Mouse (Mus musculus): ENCODE measurements around the gene Galt.
A peak's percentile ranks its signal among the peaks of the same experiment; 100 is the strongest.

Galt gene

DNA sequence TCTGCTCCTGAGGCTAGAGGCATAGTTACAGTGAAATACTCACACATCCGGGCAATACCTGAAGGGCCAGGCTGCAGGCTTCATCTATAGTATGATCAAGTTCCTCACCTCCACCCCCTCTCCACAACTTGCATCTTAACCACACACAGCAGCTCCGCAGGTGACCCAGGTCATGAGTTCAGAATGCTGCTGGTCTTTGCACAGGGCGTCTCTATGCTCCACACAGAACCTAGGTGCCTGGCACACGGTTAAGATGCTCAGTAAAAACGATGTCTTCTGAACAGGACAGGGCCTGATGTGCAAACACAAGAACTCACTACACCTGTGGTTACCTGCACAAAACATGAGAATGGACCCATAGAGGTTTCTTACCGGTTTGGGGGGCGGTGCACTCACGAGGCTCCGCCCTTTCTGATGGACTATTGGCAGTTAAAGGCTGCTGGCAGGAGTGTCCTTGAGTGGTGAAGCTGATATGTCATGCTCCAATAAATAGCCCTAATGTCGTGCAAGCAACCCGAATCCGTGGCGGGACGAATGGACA, at the start of gene Galt:
Gene Galt, plus strand, starts transcription at position 432 of the 541 bp plus-strand sequence.
- no peak for DNase-seq

DNA sequence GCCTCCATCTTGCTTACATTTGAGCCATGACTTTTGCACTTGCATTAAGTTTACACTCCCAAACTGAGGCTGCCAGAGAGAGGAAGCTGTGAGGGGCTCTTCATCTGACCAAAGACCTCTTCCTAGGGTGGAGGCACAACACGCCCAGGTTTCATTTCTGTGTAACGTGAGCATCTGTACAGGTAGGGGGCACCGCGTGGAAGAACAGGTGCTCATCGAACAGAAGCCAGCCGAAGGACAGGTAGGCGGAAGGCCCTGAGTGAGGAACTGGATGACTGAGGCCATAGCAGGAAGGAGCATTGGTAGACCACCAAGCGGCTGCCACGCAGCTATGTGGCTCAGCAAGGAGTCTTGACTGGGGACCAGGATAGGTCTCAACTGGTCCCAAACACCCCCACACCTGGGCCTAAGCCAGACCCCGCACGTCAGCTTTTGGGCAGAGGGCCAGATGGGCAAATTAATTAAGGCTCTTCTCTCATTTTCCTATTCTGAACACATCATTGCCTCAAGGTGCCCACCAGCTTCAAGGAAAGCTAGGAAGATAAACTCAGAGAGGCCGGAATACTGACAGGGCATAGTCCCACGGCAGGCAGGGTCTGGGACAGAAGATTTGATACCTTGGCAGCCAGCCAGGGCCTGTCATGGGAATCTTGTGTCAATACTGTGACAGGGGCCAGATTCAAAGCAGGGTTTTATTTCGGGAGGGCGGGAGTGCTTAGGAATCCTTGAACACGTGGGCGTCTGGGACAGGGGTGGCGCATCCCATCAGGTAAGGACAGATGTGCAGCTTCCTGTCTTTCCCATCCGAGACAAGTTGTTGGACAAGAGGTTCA, 48.9 kb upstream of the Galt start:
- DNase-seq = no peak

DNA sequence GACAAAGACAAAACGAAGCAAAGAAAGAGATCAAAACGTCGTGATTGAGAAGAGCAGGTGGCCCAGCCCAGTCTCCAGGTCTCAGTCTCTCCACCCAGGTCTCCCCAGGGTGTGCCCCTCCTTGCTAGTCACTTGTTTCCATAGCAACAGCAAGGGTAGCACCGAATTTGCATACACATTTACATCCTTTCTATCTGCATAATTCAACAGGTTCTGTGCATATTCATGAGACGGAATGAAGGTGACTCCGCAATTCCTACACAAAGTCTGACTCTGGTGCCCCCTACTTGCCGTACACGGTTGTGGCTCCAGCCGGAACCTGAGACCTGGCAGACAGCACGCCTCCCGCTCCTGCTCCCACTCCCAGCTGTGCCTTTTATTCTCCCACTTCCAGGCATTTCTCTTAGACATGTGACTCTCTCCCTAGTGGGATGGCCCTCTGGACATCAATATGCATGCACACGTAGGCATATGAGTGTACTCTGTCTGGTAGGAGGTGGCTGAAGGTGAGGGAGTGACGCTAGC, 48.0 kb upstream of the Galt start:
- DNase-seq = peak; percentile 73 to 76

DNA sequence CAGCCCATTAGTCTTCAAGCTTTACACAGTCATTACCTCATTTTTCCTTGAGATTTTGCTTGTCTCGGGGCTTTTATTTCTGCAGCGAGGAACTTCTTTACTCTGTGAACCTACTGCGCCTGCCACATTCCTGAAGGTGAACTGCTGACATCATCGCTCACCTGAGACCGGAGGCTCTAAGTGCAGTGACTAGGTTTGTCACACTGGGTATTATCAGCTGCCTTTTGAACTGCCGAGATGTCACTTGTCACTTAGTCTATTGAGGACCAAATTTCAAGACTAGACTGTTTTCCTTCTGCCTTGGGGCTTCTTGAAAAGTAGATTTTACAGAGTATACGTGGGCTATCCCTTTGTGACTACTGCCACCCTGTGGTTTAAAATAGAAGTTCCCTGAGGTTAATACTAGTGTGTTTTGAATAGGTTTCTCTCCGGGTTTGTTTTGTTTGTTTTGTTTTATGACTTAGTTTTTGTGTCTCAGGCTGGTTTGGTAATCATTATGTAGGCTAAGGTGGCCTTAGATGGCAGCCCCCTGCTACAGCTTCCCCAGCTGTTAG, 46.8 kb upstream of the Galt start:
- no peak for DNase-seq

DNA sequence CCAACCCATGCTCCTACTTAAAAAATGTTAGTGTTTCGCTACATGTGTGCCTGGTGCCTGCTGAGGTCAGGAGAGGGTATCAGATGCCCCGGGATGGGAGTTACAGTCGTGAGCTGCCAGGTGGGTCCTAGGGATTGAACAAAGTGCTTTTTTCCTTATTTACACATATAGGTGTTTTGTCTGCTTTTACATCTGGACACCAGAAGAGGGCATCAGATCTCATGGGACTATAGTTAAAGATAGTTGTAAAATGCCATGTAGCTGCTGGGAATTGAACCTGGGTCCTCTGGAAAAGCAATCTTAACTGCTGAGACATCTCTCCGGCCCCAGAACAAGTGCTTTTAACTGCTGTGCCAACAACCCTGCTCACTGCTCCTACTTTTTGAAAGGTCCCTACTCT, 44.8 kb upstream of the Galt start:
- no peak for DNase-seq

DNA sequence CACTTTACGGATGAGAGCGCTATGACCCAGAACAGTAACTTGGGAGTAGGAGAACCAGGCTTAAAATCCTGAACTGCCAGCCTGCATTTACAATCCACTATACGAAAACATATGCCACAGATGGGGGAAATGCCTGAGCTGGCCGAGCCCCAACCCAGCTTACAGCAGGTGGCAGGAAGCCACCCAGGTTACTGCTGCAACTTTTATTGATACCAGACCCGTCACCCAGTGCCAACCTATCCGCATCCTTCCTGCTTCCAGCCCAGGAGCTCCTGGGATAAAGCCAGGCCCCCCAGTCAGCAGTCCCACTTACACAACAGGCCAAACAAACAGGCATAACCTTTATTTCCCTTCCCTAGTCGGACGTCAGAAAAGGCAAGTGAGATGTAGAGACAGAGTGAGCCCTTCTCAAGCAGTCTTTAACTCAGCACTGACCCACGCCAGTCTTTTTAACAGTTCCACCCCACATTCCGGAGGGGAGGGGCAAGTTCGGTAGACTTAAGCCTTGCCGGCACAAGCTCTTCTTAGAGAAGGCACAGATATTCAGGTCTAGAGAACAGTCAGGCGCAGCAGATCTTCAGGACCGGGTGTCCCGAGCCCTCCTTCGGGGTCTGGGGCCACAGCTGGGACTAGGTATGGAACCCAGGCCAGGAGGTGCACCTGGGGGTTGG, 43.2 kb upstream of the Galt start:
- no peak for DNase-seq

GRCm38 (mm10) chr4:41712421-41713196, 42.4 kb upstream of the Galt start:
- no peak for DNase-seq

- peak; percentile 82 to 88 for DNase-seq
Observed at GRCm38 (mm10) chr4:41713197-41714067, 41.6 kb upstream of the Galt start, which contains the start of gene Rpp25l. Gene Rpp25l (minus strand): TSS chr4:41713534.

DNA sequence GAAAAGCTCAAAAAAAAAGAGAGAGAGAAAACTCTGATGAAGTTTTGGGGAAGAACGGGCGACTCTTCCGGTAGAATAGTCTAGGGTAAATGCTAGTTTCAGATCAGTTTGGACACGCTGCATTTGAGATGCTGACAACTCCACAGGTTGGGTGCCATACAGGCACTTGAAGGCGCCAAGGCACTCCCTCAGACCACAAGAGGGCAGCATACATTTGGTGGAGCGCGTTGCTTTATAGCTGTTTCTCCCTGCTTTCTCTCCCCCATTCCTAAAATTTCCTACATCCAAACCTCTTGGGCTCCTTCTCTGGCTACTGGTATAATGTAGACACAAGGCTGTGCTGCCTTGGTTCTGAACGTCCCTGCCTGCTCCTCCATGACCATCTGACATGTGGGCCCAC, 40.8 kb upstream of the Galt start:
- peak; percentile 38 to 41 for DNase-seq

- DNase-seq = no peak
Observed at GRCm38 (mm10) chr4:41715082-41715481, 39.9 kb upstream of the Galt start.

- peak in 1 of 2 experiments; percentile 42 for DNase-seq
Observed at GRCm38 (mm10) chr4:41715596-41715995, 39.4 kb upstream of the Galt start.

GRCm38 (mm10) chr4:41716834-41717233, 38.2 kb upstream of the Galt start:
- DNase-seq = no peak

DNA sequence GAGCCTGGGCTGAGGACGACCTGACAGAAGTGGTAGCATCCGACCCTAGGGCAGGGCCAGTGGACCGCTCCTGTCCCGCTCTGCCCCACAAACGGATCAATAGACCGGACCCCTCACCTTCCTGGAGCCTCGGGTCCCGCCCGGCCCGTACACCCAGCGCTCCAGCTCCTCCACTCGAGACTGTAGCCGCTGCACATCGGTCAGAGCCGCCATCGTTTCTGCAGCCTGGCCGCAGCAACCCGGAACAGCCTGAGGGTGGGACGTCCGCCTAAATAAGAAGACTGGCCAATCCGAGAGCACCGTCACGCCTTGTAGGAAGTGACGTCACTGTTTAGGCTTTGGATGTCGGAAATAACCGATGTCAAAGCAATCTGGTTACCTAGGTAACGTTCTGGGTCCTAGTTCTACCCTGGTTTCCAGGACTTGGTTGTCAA, 32.1 kb upstream of the Galt start, which contains the start of gene Dctn3:
Gene Dctn3, minus strand, starts transcription at position 253 of the 434 bp plus-strand sequence.
- DNase-seq = peak; percentile 76 to 84

DNA sequence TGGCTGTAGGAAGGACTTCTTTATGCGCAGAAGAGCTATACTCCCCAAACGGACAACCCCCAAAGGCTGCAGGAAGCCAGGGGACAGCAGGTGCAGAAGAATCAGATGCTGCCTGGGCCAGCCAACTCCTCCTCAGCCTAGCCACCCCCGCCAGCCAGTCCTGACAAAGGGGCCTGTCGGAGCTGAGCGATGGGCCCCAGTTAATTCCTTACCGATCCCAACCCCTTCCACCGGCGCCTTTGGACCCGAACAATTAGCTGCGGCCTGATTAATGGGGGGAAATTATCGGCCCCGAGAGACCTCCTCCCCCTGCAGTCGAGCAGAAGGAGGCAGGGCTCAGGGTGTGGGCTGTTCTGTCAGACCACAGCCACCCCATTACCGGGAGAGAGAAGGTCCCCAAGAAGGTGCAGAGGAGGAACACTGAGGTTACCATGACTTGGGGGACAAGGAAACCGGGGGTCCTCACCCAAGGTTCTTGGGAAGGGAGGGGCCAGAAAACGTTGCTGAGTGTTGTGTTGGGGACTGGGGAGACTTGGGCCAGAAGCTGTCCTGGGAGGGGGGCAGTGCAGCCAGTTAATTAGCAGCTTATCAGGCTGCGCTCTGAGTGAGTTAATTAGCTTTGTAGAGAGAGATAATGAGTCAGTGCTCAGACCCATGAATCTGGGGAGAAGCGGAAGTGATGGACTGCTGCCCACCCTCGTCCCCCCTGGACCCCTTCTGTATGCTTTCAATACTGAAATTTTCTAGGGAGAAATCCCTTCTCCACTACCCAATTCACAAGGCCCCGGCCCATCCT, 28.0 kb upstream of the Galt start:
- no peak for DNase-seq

DNA sequence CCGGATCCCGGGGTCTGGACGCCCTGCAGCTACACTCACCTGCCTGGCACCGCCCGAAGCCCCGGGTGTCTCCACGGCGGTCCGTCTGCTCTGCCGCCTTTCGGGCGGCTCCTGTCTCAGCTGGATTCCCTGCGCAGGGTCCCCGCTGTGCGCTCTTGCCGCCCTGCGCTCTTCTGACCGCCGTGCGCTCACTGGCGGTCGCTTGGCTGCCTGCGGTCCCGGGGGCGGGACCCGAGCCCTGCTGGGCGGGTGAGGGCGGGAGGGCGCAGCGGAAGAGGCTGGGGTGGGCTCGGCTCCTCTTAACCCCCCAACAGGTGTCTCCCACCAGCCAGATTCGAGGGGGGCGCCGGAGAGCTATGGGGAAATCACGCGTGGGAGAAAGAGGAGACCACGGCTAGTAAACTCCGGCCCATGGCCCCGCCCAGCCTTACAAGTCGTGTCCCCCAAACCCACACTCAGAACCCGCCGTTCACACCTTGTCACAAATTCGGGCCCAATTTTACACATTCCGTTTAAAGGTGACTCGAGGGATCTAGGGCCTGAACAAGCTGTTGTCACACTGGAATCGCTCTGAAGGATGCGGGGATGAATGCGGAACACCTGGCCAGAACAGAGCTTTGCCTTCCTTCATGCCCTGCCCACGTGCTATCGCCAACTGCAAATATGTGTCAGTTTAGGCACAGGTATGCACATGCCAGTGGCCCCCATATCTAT, 23.8 kb upstream of the Galt start, which contains the start of gene Arid3c:
Gene Arid3c, minus strand, starts transcription at position 91 of the 714 bp plus-strand sequence.
- DNase-seq = peak; percentile 61 to 74

DNA sequence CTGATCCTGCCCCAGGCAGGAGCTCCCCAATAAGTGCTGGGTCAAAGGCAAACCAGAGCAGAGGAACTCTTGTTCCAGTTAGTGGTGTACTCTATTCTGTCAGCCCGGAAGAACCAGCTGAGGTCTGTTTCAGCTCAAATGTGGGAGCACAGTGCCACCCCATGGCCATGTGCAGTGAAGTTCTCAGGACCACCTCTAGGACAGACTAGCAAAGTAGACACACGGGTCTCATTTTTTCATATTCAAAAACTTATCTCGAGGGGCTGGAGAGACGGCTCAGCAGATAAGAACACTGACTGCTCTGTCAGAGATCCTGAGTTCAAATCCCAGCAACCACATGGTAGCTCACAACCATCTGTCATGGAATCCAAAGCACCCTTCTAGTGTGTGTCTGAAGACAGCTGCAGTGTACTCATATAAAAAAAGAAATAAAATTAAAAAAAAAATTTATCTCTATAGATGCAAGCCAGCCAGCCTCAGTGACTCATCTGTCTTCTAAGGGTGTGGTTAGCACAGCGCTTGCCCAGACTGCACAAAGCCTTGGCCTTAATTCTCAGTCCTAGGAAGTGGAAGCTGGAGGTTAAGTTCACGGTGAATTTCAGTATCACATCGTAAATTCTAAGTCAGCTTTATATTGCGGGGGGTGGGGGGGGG, 17.3 kb upstream of the Galt start:
- DNase-seq = peak; percentile 76 to 80

GRCm38 (mm10) chr4:41738256-41738603, 16.8 kb upstream of the Galt start:
- no peak for DNase-seq

GRCm38 (mm10) chr4:41739260-41739659, 15.8 kb upstream of the Galt start:
- no peak for DNase-seq

Data from thymus, postnatal 36 days (tissue).